Mouse (Mus musculus) layer of hippocampus, postnatal 25 days (tissue): ENCODE data around the gene Gm8298. TPM values are rescaled to one million over a fixed set of nuclear protein-coding genes. Genes with fewer than 3 reads are reported as not detected.
"Not testable (repeated sequence)": the region's sequence is repeated elsewhere in the genome, so short reads cannot be mapped to it uniquely, and the experiment has no call there.

Source experiments
- DNase-seq, 2 experiments: peaks; one replicate each; pipeline ENCODE4 v3.0.0; 2022; ENCODE audit warnings: mixed read lengths in 2 of 2, low spot score in 1 of 2; ENCODE audit errors: extremely low spot score in 1 of 2
- total RNA-seq, 2 experiments: library from RNA; stranded (reverse); gene quantifications; 2 replicates each; pipeline ENCODE4 v1.2.3; 2021

The Gm8298 gene
- total RNA-seq = not detected

DNA sequence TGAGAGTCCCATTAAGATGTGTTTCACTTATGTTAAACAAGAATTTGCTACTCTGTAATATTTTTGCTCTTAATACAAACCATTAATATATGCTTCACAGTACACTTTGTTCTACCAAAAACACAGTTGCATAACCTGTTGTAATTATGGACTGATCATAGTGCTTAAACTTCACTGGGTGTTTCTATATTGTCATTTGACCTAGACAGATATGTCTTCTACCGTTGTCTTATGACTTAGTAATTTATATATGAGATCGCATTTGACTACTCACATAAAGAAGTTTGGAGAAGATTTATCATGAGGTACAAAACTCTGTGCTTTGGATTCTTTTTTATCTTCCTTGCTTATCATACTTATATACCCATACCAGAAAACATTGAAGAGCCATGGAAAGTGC is at the start of gene Gm8298:
Gm8298 (plus strand) TSS at position 301 of the 400 bp plus-strand sequence.
- DNase-seq = no peak

GRCm38 (mm10) chr3:59813169-59813568 is 47.7 kb upstream of the Gm8298 start:
- no peak for DNase-seq

- DNase-seq = peak in 1 of 2 experiments; percentile 36
Measured at GRCm38 (mm10) chr3:59870765-59871164, 9.9 kb downstream of the Gm8298 start.

GRCm38 (mm10) chr3:59877601-59878000 is 16.8 kb downstream of the Gm8298 start:
- not testable (repeated sequence) for DNase-seq

GRCm38 (mm10) chr3:59879801-59880554 is 19.1 kb downstream of the Gm8298 start:
- not testable (repeated sequence) for DNase-seq

DNA sequence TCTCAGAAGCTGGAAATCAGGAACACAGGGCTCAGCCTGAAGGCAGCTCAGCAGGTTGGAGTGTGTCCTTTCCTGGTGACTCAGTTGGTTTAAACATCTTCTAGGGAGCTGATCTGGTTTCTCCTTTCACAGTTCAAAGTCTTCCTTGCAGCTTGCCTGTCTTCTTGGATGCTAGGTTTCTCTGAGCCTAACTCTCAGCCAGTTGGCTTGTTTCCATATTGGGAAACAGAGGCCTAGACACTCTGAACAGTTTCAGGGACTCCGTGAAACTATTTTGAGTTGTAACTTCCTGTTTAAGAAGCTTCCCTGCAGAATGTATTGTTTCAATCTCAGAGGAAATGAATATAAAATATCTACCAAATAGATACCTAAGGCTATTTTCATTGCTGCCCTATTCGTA is 32.4 kb downstream of the Gm8298 start:
- DNase-seq = no peak

GRCm38 (mm10) chr3:59924914-59925313 is 64.1 kb downstream of the Gm8298 start, which contains the start of gene C130079G13Rik:
C130079G13Rik (plus strand) TSS chr3:59925214.
- DNase-seq = no peak

Other genes with a start within 250 kb of the Gm8298 start
- gene Gm5538, start 131.3 kb upstream of the Gm8298 start, total RNA-seq = not detected
- not detected for gene C130079G13Rik, start 64.2 kb downstream of the Gm8298 start, total RNA-seq
- not detected for gene Aadacl2, start 145.7 kb downstream of the Gm8298 start, total RNA-seq
- not detected for gene Aadac, start 164.7 kb downstream of the Gm8298 start, total RNA-seq
- gene Sucnr1, start 220.8 kb downstream of the Gm8298 start, total RNA-seq = not detected